4 mouse cellular contexts compared by ENCODE assay signal in genomic region chr14:4806421-4806820, GRCm38 (mm10). TPM values are rescaled to one million over a fixed set of nuclear protein-coding genes. Genes with fewer than 3 reads are reported as not detected.
"Had no signal": no experiment of that assay in that cellular context is flagged by ENCODE, and none has a peak within 500 bp of the region (broad histone marks: within the 10 kb centered on the region; RNA-seq: fewer than 3 reads in every experiment).

No protein-coding gene starts in this region.

RNA-seq across cellular contexts. Expression of gene Gm9602, which starts 30.3 kb away (rescaled TPM):
- total RNA-seq: layer of hippocampus, postnatal 25 days; left cerebral cortex, adult 8-10 months; left cerebral cortex, postnatal 36 days had no signal

RNA-seq across cellular contexts. Expression of gene Gm3269, which starts 31.5 kb away (rescaled TPM):
- total RNA-seq: layer of hippocampus, postnatal 25 days; left cerebral cortex, adult 8-10 months; left cerebral cortex, postnatal 36 days; megakaryocyte-erythroid progenitor cell, adult 5-6 weeks had no signal

RNA-seq across cellular contexts. Expression of gene Gm3264, which starts 49.0 kb away (rescaled TPM):
- total RNA-seq: megakaryocyte-erythroid progenitor cell, adult 5-6 weeks had no signal
